Mouse (Mus musculus) brain, adult 2 months (tissue): ENCODE measurements around the gene Slc50a1.
A peak's percentile ranks its signal among the peaks of the same experiment; 100 is the strongest.

Source experiments
- DNase-seq: peaks from one replicate; pipeline ENCODE4 v3.0.0; 2011; ENCODE audit warnings: low read depth, low spot score

Slc50a1 gene

DNA sequence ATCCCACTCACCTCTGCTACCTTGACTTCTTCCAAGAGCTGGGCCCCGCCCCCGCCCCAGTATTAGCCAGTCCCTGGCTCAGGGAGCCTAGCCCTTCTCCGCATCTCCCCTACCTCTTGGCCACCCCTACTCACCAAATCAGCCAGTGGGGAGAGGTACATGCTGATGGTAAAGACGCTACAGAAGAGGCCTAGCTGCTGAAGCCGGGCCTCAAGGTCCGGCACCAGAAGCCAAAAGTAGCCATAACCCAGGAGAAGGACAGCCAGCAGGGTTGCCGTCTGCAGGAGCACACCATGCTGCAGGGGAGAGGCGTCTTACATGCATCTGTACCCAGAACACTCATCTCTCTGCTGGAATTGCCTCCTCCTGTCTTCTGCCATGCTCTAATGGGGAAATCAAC lies 1.5 kb downstream of the Slc50a1 start:
- no peak for DNase-seq

DNA sequence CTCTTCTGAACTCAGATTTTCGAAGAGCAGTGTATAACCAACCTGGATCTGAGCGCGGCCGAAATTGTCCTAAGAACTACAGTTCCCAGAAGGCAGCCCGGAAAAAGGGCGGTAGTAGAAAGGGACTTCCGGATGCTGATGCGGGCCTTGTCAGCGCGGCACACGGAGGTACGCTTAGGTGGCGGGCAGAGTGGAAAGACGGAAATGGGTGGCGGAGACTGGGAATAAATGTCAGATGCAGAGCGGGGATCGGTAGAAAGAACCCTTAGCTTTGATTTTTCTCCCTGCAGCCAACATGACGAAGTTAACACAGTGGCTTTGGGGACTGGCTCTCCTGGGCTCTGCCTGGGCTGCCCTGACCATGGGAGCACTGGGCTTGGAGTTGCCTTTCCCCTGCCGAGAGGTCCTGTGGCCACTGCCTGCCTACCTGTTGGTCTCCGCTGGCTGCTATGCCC lies 3.9 kb downstream of the Slc50a1 start:
- peak; percentile 96 for DNase-seq

DNA sequence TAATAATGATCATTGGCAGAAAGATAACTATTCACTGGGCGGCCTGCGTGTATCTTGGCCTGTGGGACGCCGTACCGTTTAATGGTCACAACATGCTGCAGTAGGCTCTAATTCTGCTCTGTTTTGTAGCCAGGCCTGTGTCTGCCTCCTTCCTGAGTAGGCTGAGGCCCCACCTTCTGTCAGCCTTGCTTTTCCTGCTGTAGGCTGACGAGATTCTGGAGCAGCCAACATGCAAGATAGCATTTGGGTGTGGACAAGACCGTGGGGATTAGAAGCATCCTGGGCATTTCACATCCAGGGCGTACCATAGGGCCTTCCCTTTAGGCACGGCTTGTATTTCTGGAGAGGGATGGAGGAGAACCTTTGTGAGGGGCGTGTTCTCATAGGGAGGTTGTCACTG lies 8.0 kb downstream of the Slc50a1 start:
- DNase-seq, result peak; percentile 46

DNA sequence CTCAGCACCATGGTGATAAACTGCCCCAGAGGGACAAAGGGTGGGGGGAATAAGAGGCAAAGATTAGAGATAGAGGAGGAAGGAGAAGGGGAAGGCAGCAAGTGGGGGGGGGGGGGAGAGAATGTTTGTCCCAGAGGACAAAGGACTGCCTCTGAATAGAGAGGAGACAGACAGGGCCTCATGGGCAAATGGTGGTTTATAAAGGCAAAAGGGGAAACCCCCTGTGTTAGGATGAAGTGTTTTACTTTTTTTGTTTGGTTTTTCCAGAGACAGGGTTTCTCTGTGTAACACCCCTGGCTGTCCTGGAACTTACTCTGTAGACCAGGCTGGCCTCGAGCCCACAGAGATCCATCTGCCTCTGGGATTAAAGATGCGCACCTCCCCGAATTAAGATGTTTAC lies 10.2 kb downstream of the Slc50a1 start:
- no peak for DNase-seq

DNA sequence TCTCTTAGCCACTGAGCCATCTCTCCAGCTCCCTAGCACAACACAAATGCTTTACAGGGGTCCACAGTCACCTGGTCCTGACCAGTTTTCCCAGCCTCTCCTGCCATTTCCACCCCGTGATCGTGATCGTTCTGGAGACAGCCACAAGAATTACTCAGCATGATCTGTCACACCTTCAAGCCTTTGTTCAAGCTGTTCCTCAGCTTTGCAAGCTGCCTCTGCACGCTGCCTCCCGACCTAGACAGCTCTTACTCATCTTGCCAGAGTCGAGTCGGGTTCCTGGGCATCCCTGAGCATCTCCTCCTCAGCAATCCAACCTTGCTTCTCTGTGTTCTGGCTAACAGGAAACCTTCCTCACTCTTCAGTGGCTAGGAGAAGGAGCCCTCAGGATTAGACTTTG lies 11.3 kb downstream of the Slc50a1 start, which contains the start of gene Dpm3:
Gene Dpm3 (plus strand): TSS at position 283 of the 400 bp plus-strand sequence.
- DNase-seq, result peak; percentile 82

DNA sequence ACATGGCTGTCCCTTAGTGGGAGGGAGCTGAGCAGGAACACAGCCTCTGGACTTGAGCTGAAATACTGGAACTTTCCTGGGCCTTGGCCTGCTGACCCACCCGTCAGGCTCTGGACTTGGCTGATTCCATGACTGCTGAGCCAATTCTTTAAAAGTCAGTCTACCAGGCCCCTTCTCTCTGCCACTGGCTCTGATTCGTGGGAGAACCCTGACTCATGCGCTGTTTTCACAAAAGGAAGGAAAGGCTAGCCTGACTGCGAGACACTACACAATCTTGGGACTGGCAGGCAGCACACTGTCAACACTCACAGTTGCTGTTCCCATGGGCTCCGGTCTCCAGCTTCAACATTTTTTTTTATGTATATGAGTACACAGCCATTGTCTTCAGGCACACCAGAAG lies 14.2 kb downstream of the Slc50a1 start:
- no peak for DNase-seq

DNA sequence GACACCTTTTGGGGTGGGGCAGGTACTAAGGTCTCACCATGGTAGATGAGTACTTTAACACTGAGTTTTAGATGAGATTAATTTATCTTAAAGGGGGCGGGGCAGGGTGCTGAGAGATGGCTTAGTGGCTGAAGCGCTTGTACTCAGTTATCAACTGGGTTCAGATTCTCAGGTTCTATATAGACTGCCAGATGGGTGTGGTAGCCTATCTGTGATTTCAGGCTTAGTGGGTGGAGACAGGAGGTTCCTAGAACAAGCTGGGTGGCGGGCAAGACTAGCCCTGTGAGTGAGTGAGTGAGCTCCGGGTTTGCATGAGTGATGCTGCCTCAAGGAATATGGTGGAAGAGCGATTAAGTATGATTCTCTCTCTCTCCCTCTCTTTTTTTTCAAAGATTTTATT lies 15.4 kb downstream of the Slc50a1 start:
- DNase-seq, result no peak

DNA sequence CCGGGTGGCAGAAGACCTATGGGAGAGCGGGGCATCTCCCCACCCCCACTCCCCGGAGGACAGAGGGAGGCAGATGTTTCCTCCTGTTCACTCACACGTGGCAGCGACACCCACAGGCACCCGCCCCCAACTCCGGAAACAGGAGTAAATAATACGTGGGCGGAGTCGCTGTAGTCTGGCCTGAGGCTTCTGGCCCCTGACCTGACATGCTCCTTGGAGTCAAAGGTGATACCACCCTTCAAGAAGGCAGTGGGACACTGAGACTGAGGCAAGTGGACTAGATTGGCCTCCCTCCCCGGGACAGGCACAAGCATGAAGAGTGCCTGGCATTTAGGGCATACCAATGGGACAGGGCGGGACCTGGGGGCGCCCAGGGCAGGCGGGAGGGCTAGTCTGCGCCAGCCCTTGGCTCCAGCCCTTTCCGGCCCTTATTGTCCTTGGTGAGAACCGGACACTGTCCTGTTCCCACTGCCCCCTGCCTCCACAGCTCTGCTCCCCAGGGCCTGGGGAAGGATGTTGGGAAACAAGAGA lies 18.9 kb downstream of the Slc50a1 start:
- no peak for DNase-seq

DNA sequence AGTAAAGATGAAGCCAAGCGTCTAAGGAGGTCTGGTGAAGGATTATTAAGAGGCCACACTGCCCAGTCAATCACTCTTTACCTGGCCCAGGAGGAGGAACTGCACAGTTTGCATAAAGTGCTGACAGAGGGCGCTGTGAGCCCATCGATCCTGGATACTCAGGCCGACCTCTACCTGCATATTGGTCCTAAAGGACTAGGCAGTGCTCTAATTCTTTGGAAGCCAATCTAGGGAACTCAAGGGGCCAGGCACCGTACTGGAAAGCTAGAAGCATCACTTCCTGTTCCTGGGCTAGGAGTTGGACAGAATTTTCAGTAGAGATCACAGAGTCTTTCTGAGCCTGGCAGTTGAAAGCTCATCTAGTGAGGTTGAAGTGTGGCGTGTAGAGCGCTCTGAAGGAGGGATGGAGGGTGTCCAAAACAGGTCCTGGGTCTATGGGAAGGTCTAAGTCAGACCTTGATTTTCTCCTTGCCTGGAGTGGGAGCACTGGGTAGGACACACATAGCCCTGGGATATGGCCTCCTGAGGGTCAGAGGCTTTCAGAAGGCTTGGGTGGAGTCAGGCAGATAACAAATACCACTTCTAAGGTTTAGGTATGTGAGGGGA lies 19.8 kb downstream of the Slc50a1 start:
- DNase-seq, result peak; percentile 78

DNA sequence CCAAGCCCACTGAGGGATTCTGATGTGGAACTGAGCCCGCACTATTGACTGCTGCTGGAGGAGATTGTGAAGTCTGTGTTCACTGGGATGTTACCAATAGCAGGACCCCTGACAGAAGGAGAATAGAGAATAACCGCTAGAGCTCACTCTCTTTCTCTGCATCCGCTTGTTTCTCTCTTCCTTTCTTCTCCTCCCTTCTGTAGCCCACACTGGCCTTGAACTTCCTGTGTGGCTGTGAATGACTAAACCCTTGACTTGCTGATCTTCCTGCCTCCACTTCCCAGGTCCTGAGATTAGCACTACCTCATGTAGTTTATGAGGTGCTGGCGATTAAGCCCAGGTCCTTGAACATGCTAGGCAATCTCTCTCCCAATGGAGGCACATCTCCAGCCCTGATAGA lies 22.9 kb downstream of the Slc50a1 start:
- no peak for DNase-seq

DNA sequence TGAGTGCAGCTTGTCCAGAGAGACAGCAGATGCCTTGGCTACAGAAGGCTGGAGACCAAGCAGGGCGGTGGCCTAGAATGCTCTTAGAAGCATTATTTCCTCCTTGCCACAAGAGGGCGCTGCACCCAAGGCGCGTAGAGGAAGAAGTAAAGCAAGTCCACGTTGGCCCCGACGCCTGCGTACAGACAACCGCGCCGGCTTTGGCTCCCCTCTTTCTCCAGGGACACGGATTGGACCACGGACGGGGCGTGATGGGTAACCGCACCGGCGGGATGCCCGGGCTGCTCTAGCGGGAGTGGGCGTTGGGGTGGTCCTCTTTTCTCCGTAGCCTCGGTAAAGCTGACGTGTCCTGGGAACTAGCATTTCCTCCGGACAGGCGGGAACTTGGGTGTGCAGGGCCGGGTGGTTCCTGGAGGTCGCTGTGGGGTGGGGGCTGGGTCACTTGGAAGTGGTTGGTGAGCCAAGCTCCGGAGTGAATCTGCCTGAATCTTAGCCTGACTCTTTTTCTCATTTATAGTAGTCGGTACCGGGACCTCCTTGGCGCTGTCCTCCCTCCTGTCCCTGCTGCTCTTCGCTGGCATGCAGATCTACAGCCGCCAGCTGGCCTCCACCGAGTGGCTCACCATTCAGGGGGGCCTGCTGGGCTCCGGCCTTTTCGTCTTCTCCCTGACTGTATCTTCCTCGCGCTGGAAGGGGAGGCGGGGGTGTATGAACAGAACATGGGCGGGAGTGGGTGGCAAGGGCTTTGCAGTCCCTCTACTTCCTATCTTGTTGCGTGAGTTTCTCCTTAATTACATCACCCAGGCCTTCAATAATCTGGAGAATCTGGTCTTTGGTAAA lies 23.9 kb downstream of the Slc50a1 start, which contains the start of gene Trim46:
Gene Trim46 (minus strand): TSS at position 49 of the 840 bp plus-strand sequence.
- peak; percentile 98 for DNase-seq

DNA sequence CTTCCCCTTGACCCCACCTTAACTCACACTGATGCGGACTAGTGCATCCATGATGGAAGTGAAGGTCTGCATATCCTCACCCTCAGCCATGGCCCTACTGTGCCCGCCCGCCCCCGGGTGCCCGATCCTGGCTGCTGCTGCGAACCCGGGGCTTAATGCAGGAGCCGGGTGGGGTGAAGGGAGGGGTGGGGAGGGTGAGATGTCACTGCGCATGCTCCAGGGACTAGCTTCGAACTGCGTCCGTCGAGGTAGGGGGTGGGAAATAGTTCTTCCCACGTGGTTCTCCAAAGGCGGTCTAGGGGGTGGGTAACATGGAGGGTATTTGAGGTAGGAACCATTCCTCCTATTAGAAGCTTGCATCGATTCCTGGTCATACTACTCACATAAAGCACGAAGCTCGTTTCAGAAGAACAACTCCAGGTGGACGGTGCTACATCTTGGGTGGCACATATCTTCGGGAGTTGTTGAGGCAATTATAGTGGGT lies 24.6 kb downstream of the Slc50a1 start, which contains the start of gene Krtcap2:
Gene Krtcap2 (plus strand): TSS at position 279 of the 484 bp plus-strand sequence.
- peak; percentile 96 for DNase-seq

DNA sequence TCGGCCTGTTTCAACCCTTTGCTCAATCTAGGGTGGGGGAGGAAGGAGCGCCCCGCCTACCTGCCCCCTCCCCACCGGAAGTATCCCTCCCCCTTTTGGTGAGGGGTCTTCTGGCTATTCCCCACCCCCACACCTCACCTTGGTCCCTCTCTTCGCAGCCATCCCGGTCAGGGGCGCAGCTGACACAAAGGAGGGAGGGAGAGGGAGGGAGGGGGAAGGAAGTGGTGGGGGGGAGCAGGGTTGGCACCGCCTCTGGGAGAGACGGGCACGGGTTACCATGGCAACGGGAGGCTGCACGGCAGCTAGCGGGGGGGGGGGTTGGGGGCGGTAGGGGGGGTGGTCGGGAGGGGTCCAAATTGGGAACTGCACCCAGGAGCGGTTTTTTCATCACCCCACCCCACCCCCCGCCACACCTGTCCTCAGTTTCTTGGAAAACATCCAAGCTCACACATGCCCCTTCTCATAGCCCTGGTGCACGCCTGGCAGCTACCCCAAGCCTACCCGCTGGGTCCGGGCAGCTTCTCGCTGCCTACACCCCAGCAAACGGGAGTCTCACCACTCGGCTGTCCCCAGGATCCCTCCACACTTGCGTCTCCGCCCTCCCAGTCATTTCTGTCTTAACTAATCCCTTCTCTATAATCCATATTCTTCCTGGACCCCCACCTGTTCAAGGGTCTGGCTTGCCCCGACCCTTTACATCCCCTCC lies 25.2 kb downstream of the Slc50a1 start:
- peak; percentile 92 for DNase-seq

DNA sequence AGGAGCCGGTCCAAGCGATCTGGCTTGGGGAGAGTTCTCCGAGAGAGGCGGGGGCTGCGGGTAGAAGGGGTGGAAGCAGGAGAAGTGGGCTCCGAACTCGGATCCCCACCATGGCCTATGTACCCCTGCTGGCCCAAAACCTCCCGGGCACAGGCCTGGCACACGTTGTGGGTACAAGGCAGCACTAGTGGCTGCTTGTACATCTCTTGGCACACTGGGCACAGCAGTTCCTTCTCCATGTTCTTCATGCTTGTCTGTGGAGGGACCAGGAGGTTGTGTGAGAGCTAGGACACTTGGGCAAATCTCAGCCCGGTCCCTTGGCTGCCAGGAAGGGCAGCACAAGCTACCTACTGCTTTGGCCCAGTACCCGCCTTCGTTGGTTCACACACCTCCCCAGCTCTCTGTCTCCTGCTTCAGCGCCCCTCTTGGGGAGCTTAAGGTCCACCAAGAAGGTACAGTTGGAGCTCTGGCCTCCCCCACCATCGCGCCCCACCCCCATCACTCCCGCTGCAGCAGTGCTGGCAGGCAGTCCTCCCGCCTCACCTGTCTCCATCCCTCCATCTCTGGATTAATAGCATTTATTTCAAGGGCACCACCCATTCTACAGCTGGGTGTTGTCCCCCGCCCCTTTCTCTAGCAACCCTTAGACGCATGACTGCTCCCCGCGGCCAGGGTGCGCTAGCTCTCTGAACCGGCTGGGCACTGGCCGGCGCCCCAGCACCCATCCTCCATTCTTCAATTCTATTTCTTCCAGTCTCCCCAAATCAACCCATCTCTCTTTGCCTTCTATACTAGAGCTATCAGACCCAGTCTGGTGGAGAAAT lies 26.0 kb downstream of the Slc50a1 start:
- peak; percentile 63 for DNase-seq

DNA sequence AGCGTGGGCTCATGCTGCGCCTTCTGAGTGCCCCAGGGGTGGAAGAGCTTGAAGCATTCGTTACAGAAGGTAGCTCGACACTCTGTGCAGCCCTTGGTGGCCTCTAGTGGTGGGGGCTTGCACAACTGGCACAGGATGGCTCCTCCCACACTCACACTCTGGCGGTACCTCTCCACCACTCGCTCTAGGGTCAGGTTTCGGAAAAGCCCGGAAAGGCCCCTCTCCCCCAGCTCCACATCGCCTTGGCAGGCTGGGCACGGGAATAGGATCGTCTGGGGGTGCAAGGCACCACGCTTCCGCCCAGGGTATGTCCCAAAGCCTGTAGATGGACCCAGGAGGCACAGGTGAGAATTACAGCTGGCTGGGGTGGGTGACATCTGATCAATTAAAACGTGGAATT lies 26.8 kb downstream of the Slc50a1 start:
- DNase-seq, result peak; percentile 76

DNA sequence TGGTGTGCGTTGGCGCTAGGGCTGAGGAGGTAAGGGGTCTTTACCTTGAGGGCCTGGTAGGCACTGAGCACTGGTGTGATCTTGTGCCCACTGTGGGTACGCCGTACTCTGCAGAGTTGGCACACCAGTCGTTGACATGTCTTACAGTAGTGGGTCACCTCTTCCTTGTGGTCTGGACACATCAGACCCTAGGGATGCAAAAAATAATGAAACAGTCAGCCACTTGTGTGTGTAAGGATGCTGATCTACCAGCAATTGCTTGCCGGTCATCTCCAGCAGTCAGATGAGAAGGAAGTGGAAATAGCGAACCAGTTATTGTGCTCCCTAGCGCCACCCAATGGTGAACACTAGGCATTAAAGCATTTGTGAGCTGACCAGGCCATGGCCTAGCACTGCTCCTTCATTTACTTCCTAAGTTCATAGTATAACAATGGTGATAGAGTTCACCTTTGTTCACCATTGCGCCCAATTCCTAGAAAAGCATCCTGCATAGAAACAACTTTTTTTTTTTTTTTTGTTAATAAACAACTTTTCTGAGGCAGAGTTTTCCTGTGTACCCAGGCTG lies 28.0 kb downstream of the Slc50a1 start:
- peak; percentile 88 for DNase-seq

DNA sequence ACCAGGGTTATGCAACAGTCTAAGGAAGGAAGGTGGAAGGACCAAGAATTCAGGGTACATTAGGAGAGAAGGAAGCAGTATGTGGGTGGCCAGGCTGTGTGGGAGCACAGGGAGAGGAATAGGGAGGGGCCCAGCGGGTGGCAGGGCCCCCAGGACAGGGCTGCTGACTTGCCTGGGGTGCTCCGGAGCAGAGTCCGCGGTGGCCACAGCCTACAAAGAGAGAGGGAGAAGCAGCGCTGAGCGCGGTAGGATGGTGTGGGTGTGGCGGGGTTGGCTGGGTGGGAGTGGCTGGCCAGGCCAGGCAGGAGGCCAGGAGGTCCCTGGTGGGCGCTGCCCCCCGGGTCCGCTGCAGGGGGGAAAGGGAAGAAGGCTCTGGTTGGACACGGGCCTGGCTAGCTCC lies 31.9 kb downstream of the Slc50a1 start:
- no peak for DNase-seq

DNA sequence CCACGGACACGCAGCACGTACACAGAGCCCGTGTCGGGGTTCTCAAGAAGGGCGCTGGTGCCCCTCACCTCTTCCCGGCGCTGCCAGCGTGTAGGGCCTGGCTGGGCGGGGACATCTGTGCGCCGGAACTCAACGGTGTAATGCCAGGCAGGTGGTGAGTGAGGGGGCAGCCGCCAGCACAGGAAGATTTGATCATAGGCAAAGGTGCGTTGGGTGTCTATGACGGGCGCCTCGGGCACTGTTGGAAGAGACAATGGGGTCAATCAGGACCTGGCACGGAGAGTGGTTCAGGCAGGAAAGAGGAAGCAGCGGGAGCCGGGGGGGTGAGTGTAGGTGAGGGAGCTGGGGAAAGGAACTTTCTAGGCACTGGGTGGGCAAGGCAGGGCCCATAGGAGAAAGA lies 32.7 kb downstream of the Slc50a1 start:
- no peak for DNase-seq

DNA sequence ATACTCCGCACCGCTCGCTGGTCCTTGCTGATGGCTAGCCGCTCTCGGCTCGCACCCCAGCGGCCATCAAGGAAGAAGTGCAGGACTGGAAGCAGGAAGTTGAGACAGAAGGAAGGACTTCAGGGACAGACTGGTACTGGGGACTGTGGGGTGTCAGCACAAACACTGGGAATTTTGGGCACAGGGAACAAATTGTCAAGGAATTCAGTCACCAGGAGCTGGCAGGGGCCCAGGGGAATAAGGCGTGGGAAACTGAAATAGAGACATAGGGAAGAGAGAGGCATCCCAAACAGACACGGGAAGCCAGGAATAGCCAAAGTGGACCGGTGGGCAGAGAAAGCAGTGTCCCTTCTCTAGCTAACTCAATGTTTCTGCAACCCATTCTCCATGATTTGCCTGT lies 33.9 kb downstream of the Slc50a1 start:
- DNase-seq, result peak; percentile 64

DNA sequence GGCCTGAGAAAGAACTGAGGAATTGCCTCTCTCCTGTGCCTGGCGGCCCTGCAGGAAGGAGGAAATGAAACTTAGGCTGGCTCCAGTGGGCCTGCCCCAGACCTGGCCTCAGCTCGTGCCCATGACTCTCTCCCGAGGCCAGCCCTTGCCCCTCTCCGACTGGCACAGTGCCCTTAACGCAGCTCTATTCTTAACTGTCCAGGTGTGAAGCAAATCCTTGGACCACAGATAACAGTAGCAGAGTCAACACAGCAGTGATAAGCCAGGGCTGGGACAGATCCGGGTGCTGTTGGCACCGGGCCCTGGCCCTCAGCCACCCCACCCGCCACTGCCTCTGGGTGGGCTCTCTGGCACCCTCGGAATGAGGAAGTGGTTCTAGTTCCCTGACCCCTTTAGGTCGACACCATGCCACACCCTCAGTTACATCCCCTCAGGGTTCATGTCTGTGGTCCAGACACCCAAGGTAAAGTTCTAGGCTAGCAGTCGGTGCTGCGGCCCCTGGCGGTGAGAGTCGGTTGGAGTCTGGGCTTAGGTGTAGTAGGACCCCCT lies 36.7 kb downstream of the Slc50a1 start:
- no peak for DNase-seq
